Mouse (Mus musculus) heart, embryonic 10.5 days (tissue): Measurements from ENCODE around the gene Vmn1r138. TPM values are rescaled to one million over a fixed set of nuclear protein-coding genes. Genes with fewer than 3 reads are reported as not detected.
"Not testable (repeated sequence)": the region's sequence is repeated elsewhere in the genome, so short reads cannot be mapped to it uniquely, and the experiment has no call there.

Experiments
- DNase-seq: peaks from one replicate; pipeline ENCODE4 v3.0.0-alpha.2; 2017; ENCODE audit warnings: low spot score
- H3K27ac ChIP-seq: fragments of 300-500 bp; sonication (generic); 2 replicates; pipeline ENCODE4 v1.5.1; 2016; ENCODE audit warnings: mild to moderate bottlenecking
- H3K27me3 ChIP-seq: fragments of 300-500 bp; sonication (generic); 2 replicates; pipeline ENCODE4 v1.6.1; 2016; ENCODE audit warnings: mild to moderate bottlenecking; ENCODE audit not compliant: poor library complexity, insufficient read depth, severe bottlenecking
- H3K36me3 ChIP-seq: fragments of 300-500 bp; sonication (generic); 2 replicates; pipeline ENCODE4 v1.6.1; 2016; ENCODE audit warnings: mild to moderate bottlenecking, moderate library complexity
- H3K4me1 ChIP-seq: fragments of 300-500 bp; sonication (generic); 2 replicates; pipeline ENCODE4 v1.6.1; 2016; ENCODE audit warnings: mild to moderate bottlenecking
- H3K4me3 ChIP-seq: fragments of 300-500 bp; sonication (generic); 2 replicates; pipeline ENCODE4 v1.5.1; 2016; ENCODE audit warnings: mild to moderate bottlenecking, moderate library complexity
- H3K9me3 ChIP-seq: fragments of 300-500 bp; sonication (generic); 2 replicates; pipeline ENCODE4 v1.6.1; 2016; ENCODE audit warnings: mild to moderate bottlenecking, moderate library complexity
- WGBS: fragments of 180-500 bp; shearing (Covaris S2); methylation state at CpG from one replicate; pipeline ENCODE4 v1.1.7; 2016; 5-methylcytosine and 5-hydroxymethylcytosine counted together
- polyA plus RNA-seq: library from polyadenylated mRNA; unstranded; fragments of >200 nt; fragmentation: Nextera tagmentation; extraction: Ambion mirVana; gene quantifications from 2 replicates; pipeline ENCODE4 v1.2.1, GENCODE M21; 2016

Gene Vmn1r138
- not detected in 2 replicates for polyA plus RNA-seq

GRCm38 (mm10) chr7:22028797-22029196 is at the start of gene Vmn1r138:
Gene Vmn1r138 (minus strand): TSS chr7:22028897.
- H3K4me3 ChIP-seq, H3K27me3 ChIP-seq, DNase-seq, H3K27ac ChIP-seq, H3K36me3 ChIP-seq, H3K9me3 ChIP-seq, H3K4me1 ChIP-seq: not testable (repeated sequence)
- WGBS = no CpG with 5 or more reads among the region's 2 CpGs

- not testable (repeated sequence) for H3K36me3 ChIP-seq, H3K4me3 ChIP-seq, H3K9me3 ChIP-seq, H3K27ac ChIP-seq, H3K4me1 ChIP-seq, DNase-seq, H3K27me3 ChIP-seq
- WGBS = no CpG with 5 or more reads among the region's 7 CpGs
Observed at GRCm38 (mm10) chr7:22068757-22069156, 40.1 kb upstream of the Vmn1r138 start, which contains the start of gene Vmn1r139. Gene Vmn1r139 (plus strand): TSS chr7:22069057.

DNA sequence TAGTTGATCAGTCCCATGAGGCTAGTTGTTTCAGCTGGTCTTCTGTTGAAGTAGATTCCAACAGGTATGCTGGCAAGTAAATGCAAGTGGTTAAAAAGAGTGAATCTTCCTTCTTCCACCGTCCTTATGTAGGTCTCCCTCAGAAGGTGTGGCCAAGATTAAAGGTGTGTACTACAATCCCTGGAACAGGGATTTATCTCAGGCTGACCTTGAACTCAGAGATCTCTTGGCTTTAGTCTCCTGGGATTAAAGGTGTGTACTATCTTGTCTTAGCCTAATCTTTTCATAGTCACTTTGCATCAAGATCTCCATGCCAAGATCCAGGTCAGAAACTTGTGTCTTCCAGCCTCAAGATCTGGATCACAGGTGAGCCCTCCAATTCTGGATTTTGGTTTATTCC is 27.5 kb upstream of the Vmn1r138 start, which contains the start of gene Gm6176:
Gene Gm6176 (minus strand): TSS at position 101 of the 400 bp plus-strand sequence.
- not testable (repeated sequence) for H3K27ac ChIP-seq, H3K9me3 ChIP-seq, H3K4me1 ChIP-seq, H3K36me3 ChIP-seq, DNase-seq, H3K27me3 ChIP-seq, H3K4me3 ChIP-seq
- WGBS = no CpG with 5 or more reads among the region's 1 CpGs

DNA sequence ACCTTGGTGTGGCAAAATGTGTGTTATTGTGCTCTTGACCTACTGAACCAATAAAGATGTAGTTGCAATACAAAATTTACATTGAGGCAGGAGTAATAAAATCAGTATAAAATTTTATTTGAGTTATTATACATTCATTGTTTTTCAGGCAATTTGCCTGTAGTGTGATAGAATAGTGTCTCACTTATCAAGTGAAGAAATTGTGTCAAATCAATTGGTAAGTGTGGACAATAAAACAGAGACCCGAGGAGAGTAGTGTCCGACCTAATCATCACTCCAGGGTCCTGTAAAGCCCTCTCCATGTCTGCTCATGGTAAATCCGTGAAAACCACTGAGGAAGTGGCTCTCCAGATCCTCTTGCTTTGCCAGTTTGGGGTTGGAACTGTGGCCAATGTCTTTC is 34.4 kb downstream of the Vmn1r138 start, which contains the start of gene Vmn1r137:
Gene Vmn1r137 (plus strand): TSS at position 301 of the 400 bp plus-strand sequence.
- H3K4me1 ChIP-seq, DNase-seq, H3K36me3 ChIP-seq, H3K9me3 ChIP-seq, H3K27me3 ChIP-seq, H3K27ac ChIP-seq, H3K4me3 ChIP-seq: not testable (repeated sequence)
- no CpG with 5 or more reads among the region's 3 CpGs for WGBS

Other genes with a start within 250 kb of the Vmn1r138 start
- gene Gm4177, start 232.2 kb downstream of the Vmn1r138 start, polyA plus RNA-seq = not detected in 2 replicates
- not detected in 2 replicates for gene Vmn1r135, start 196.5 kb downstream of the Vmn1r138 start, polyA plus RNA-seq
- not detected in 2 replicates for gene Gm5725, start 184.6 kb downstream of the Vmn1r138 start, polyA plus RNA-seq
- gene Gm5891, start 107.6 kb downstream of the Vmn1r138 start, polyA plus RNA-seq = not detected in 2 replicates
- gene Vmn1r137, start 34.3 kb downstream of the Vmn1r138 start, polyA plus RNA-seq = not detected in 2 replicates
- gene Gm6176, start 27.4 kb upstream of the Vmn1r138 start, polyA plus RNA-seq = not detected in 2 replicates
- gene Vmn1r139, start 40.2 kb upstream of the Vmn1r138 start, polyA plus RNA-seq = not detected in 2 replicates
- gene Gm16451, start 89.3 kb upstream of the Vmn1r138 start, polyA plus RNA-seq = not detected in 2 replicates
- not detected in 2 replicates for gene Gm10666, start 105.8 kb upstream of the Vmn1r138 start, polyA plus RNA-seq
- not detected in 2 replicates for gene Vmn1r142, start 135.1 kb upstream of the Vmn1r138 start, polyA plus RNA-seq
- not detected in 2 replicates for gene Vmn1r143, start 160.5 kb upstream of the Vmn1r138 start, polyA plus RNA-seq
- gene Gm8653, start 172.4 kb upstream of the Vmn1r138 start, polyA plus RNA-seq = not detected in 2 replicates
- not detected in 2 replicates for gene Gm8453, start 200.6 kb upstream of the Vmn1r138 start, polyA plus RNA-seq